Mouse (Mus musculus): ENCODE results near the gene Hdac9.

The Hdac9 gene

DNA sequence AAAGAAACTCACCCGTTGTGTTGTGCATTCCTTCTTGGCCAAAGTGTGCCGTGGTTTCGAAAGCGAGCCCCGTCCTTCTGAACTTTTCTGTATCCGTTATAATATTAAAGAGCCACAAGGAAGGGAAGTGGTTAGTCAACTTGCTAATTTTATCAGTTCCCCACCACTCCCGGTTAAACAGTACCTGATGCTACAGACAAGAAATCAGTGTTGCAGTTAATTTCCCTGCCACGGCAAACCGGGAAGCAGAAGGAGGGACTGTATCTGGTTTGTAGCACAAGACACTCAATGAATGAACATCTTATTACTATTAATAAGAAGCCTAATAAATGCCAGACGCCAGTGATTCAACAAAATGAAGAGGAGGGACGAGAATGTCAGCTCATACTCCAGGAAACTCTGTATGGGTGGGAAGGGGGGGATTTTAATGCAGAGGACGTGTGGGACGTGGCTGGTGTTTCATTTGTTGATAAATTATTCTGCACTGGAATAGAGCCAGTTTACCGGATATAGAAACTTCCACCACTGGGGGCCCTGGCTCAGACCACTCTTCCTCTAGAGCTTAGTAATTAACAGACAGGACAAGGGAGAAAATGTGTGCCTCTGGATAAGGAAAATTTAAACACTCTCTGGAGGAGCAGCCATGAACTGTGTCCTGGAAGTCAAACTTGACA, 202.5 kb downstream of the Hdac9 start:
- in situ Hi-C loops (cut with MboI, MseI): loop anchor here (10.0 kb wide), 1 partner anchor 120 kb away; no protein-coding TSS in a partner anchor

GRCm38 (mm10) chr12:34697981-34698380, 218.9 kb downstream of the Hdac9 start:
- in situ Hi-C loops (cut with MboI, MseI): no loop called here

DNA sequence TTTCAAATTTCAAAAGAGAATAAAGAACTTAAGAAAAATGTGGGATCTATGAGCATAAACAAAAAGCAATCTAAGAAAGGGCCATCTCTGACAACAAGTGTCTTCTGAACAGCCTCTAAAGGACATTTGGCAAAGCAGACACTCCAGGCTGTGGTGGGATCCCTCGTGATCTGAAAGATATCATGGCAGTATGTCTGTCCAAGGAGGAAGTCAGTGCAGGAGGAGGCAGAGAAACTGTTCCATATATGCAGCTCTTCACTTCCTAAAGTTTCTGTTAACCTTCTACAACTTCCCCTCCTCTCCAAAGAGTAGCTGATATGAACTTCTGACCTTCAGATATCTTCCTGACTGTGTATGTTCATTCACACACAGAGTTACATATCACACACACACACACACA, 220.2 kb downstream of the Hdac9 start:
- in situ Hi-C loops (cut with MboI, MseI): no loop called here

DNA sequence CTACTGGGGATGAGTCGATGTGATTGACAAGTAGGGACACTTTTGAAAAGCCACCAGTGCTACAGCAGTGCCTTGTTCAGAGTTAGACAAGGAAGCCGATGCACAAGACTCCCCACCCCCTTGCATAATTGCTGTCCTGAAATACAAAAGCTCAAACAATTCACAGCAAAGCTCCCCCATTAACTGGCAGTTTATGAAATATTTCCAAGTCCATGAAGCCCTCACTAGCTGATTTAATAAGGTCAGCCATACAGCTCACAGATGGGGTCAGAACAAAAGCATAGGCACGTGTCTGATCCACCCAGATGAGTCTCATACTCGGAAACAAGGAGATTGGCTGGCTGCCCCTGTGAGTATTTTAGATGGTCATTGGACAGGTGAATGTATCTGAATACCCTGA, 228.0 kb downstream of the Hdac9 start:
- in situ Hi-C loops (cut with MboI, MseI): loop anchor here (10.0 kb wide), 1 partner anchor 116 kb away; no protein-coding TSS in a partner anchor

DNA sequence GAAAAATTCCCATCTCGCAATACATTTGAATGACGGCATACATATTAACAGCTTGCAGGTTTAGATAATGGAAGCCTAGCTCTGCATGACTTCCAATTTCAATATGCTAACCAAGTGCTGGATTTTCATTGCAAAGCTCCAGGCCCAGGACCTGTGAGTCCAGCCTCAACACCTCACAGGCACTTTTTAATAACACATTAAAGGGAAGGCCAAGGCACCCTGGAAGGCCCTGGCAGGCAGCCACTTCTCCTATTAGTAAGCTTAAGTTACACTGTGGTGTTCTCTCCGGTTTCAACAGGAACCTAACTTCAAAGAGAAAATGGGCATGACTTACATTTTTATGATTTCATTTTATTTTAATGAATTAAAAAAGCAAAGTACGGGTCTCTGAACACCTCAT, 233.5 kb downstream of the Hdac9 start:
- in situ Hi-C loops (cut with MboI, MseI): loop anchor here (10.0 kb wide), 1 partner anchor 121 kb away; no protein-coding TSS in a partner anchor

- in situ Hi-C loops (cut with MboI, MseI): loop anchor here (10.0 kb wide), 1 partner anchor 122 kb away; no protein-coding TSS in a partner anchor
Measured at GRCm38 (mm10) chr12:34682657-34683056, 234.2 kb downstream of the Hdac9 start.

GRCm38 (mm10) chr12:34680576-34680975, 236.3 kb downstream of the Hdac9 start:
- in situ Hi-C loops (cut with MboI, MseI): loop anchor here (10.0 kb wide), 1 partner anchor 124 kb away; no protein-coding TSS in a partner anchor

DNA sequence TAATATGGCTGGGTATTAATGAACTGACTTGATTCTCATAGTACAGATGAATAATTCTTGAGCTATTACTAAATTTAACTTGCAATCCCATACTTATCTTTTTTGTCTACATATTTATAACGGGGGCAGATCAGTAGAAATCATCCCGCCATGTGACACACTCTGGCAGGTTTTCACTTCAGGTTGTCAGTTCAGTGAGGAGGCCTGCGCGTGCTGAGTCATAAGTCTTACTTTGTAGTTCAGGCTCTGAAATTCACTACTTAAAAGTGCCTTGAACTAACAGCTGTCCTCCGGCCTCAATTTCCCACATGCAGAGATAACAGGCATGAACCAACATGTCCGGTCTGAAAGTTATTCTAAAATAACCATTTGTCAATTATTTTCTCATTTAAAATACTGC, 239.8 kb downstream of the Hdac9 start:
- in situ Hi-C loops (cut with MboI, MseI): no loop called here

- in situ Hi-C loops (cut with MboI, MseI): no loop called here
Measured at GRCm38 (mm10) chr12:34674235-34674634, 242.7 kb downstream of the Hdac9 start.

- in situ Hi-C loops (cut with MboI, MseI): no loop called here
Measured at GRCm38 (mm10) chr12:34673539-34673938, 243.4 kb downstream of the Hdac9 start.

- in situ Hi-C loops (cut with MboI, MseI): loop anchor here (5.0 kb wide), 1 partner anchor 518 kb away; no protein-coding TSS in a partner anchor
Measured at GRCm38 (mm10) chr12:34664758-34665157, 252.1 kb downstream of the Hdac9 start.

- in situ Hi-C loops (cut with MboI, MseI): loop anchor here (5.0 kb wide), 1 partner anchor 521 kb away; no protein-coding TSS in a partner anchor
Measured at GRCm38 (mm10) chr12:34661378-34661777, 255.5 kb downstream of the Hdac9 start.

DNA sequence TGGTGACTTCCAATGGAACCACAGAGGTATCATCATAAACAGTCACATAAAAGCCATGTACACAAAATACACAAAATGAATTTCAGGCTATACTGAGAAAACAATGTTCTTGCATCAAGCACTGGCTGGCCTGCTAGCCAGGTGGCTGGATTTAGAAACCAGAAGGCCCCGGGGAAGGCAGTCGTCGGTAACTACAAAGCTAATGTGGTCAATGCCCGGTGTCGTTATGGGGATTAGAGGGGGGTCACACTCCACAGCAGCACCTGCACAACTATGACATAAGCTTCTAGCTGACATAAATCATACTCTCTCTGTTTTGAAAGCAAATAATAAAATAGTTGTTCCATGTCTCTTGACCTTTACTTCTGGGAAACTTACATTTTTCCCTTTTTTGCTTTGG, 256.9 kb downstream of the Hdac9 start:
- in situ Hi-C loops (cut with MboI, MseI): loop anchor here (5.0 kb wide), 1 partner anchor 522 kb away; no protein-coding TSS in a partner anchor

GRCm38 (mm10) chr12:34658568-34658967, 258.3 kb downstream of the Hdac9 start:
- in situ Hi-C loops (cut with MboI, MseI): no loop called here

GRCm38 (mm10) chr12:34658119-34658518, 258.8 kb downstream of the Hdac9 start:
- in situ Hi-C loops (cut with MboI, MseI): no loop called here

DNA sequence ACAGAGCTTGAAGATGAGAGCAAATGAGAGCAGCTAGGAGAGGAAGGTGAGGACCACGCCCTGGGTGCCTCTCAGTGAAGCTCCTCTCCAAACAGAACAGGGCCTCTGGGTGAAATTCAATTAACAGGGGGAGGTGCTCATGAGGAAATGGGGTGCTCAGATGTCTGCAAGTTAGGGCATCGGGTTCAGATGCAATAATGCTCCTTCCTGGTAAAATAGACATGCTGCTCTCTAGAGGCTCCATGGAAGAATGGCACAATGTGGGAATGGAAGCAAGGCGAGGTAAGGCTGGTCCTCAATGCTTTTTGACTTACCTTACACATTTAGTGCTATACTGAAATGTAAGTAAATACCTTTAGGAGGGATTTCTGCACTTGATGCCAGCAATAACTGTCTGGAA, 263.3 kb downstream of the Hdac9 start:
- in situ Hi-C loops (cut with MboI, MseI): no loop called here

DNA sequence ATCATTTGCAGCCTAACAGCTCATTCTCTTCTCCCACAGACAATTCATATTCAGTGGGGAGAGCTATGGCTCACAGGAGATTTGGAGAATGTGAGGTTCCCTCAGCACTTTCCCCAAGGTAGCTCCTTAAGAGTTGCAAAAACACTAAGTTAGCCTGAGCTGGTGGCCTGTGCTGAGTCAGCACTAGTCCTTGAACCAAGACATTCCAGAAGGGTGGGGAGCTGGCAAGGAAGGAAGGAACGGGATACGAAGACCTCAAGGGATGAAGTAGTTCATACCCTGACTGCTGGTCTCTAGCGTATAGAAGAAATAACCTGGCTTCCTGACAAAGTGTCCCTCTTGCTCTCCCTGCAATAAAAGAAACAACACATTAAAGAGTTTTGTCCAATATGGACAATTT, 268.1 kb downstream of the Hdac9 start:
- in situ Hi-C loops (cut with MboI, MseI): no loop called here

GRCm38 (mm10) chr12:34641705-34642259, 275.1 kb downstream of the Hdac9 start:
- in situ Hi-C loops (cut with MboI, MseI): no loop called here

GRCm38 (mm10) chr12:34637238-34638124, 279.4 kb downstream of the Hdac9 start:
- in situ Hi-C loops (cut with MboI, MseI): no loop called here

DNA sequence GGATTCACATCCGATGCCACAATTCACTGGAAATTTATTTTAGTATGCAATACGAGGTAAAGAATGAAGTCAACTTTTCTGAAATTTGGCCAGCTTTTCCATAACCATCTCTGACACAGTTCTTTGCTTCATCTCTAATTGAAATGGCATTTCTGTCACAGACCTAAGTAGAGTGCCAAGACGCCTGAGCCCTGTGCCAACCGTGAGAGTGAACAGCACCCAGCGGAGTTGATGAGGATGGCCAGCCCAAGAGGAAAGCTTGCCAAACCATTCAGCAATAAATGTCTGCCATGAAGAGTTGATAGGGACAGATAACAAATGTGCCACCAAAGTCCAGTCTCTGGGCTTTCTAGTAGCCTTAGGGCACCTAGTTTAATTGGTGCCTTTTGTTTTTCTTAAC, 297.8 kb downstream of the Hdac9 start:
- in situ Hi-C loops (cut with MboI, MseI): no loop called here

DNA sequence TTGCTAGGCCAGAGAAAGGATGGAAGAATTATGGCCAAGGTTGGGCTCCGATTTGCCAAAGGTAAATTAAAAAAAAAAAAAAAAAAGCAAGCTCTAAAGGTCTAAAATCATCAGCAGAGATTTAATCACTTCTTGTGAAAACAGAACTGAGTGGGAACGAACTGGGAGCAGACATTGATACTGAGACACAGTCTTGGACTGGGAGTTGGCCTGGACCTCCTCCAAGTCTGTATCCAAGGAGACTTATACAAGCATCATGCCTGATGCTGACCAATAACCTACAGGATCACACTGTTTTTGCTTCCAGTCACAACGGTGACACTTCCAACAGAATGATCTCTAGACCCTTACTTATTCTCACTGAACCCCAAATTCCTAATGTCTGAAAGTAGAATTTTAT, 298.6 kb downstream of the Hdac9 start:
- in situ Hi-C loops (cut with MboI, MseI): no loop called here

GRCm38 (mm10) chr12:34617836-34618235, 299.1 kb downstream of the Hdac9 start:
- in situ Hi-C loops (cut with MboI, MseI): no loop called here

Data from T-helper 2 cell (primary cell).